Mouse (Mus musculus) myocyte (in vitro differentiated cells): ENCODE measurements around the gene Wdr18. TPM values are rescaled to one million over a fixed set of nuclear protein-coding genes. Genes with fewer than 3 reads are reported as not detected.

ENCODE experiments used
- H3K27me3 ChIP-seq: one replicate; pipeline ENCODE4 v1.6.1; 2011; ENCODE audit not compliant: control insufficient read depth, insufficient read depth, insufficient read length
- H3K36me3 ChIP-seq: one replicate; pipeline ENCODE4 v1.6.1; 2011; ENCODE audit not compliant: control insufficient read depth, insufficient read depth
- H3K4me2 ChIP-seq: one replicate; pipeline ENCODE4 v1.6.1; 2011; ENCODE audit warnings: low read depth, control low read depth
- H3K4me3 ChIP-seq: one replicate; pipeline ENCODE4 v1.5.1; 2011; ENCODE audit warnings: mild to moderate bottlenecking, control low read depth, moderate library complexity
- H3K79me2 ChIP-seq: one replicate; pipeline ENCODE4 v1.6.1; 2011; ENCODE audit not compliant: control insufficient read depth, insufficient read depth
- H3ac ChIP-seq: one replicate; pipeline ENCODE4 v1.6.1; 2011; ENCODE audit not compliant: control insufficient read depth, insufficient read length
- CEBPB ChIP-seq: IDR thresholded peaks from 2 replicates; pipeline ENCODE4 v1.6.1; 2011; ENCODE audit warnings: mild to moderate bottlenecking, moderate library complexity; ENCODE audit not compliant: poor library complexity, insufficient read depth, severe bottlenecking
- E2F4 ChIP-seq: IDR thresholded peaks from one replicate; pipeline ENCODE4 v1.6.1; 2011; ENCODE audit warnings: mild to moderate bottlenecking, control low read depth, moderate library complexity; ENCODE audit not compliant: insufficient read depth
- MAX ChIP-seq: IDR thresholded peaks from one replicate; pipeline ENCODE4 v1.6.1; 2011; ENCODE audit warnings: low read depth, mild to moderate bottlenecking, control low read depth
- MYOD1 ChIP-seq, 3 experiments: IDR thresholded peaks; one replicate each; pipeline ENCODE4 v1.6.1; 2011; ENCODE audit warnings: control low read depth in 2 of 3, low read depth in 2 of 3, mild to moderate bottlenecking in 2 of 3, moderate library complexity in 1 of 3; ENCODE audit not compliant: insufficient read length in 2 of 3, control insufficient read depth in 1 of 3
- MYOG ChIP-seq, 3 experiments: IDR thresholded peaks; one replicate each; pipeline ENCODE4 v1.6.1; 2011; ENCODE audit warnings: control low read depth in 2 of 3, low read depth in 2 of 3, mild to moderate bottlenecking in 2 of 3; ENCODE audit not compliant: insufficient read length in 2 of 3, control insufficient read depth in 1 of 3, insufficient read depth in 1 of 3
- POLR2A ChIP-seq: IDR thresholded peaks from one replicate; pipeline ENCODE4 v1.6.1; 2011; ENCODE audit warnings: low read depth, mild to moderate bottlenecking, control low read depth, moderate library complexity; ENCODE audit not compliant: insufficient read length
- POLR2AphosphoS2 ChIP-seq: IDR thresholded peaks from one replicate; pipeline ENCODE4 v1.6.1; 2011; ENCODE audit warnings: low read depth, control low read depth; ENCODE audit not compliant: insufficient read length
- REST ChIP-seq: IDR thresholded peaks from one replicate; pipeline ENCODE4 v1.6.1; 2011; ENCODE audit warnings: mild to moderate bottlenecking, control low read depth, moderate library complexity; ENCODE audit not compliant: insufficient read depth, insufficient read length
- SRF ChIP-seq: IDR thresholded peaks from one replicate; pipeline ENCODE4 v1.6.1; 2011; ENCODE audit warnings: low read depth; ENCODE audit not compliant: control insufficient read depth, insufficient read length
- TCF12 ChIP-seq: IDR thresholded peaks from one replicate; pipeline ENCODE4 v1.6.1; 2011; ENCODE audit warnings: mild to moderate bottlenecking, control low read depth; ENCODE audit not compliant: poor library complexity, insufficient read depth, severe bottlenecking
- TCF3 ChIP-seq: IDR thresholded peaks from one replicate; pipeline ENCODE4 v1.6.1; 2011; ENCODE audit warnings: low read depth, control low read depth; ENCODE audit not compliant: insufficient read length
- USF1 ChIP-seq: IDR thresholded peaks from one replicate; pipeline ENCODE4 v1.6.1; 2011; ENCODE audit warnings: low read depth, mild to moderate bottlenecking, control low read depth, moderate library complexity
- polyA plus RNA-seq: library from polyadenylated mRNA; unstranded; fragments of >200 nt; fragmentation: generic; extraction: Trizol; gene quantifications from one replicate; pipeline ENCODE4 v1.2.1, GENCODE M21; 2012; ENCODE audit warnings: missing spikeins

Gene Wdr18
- polyA plus RNA-seq, 1 experiment, result 35.1 TPM

DNA sequence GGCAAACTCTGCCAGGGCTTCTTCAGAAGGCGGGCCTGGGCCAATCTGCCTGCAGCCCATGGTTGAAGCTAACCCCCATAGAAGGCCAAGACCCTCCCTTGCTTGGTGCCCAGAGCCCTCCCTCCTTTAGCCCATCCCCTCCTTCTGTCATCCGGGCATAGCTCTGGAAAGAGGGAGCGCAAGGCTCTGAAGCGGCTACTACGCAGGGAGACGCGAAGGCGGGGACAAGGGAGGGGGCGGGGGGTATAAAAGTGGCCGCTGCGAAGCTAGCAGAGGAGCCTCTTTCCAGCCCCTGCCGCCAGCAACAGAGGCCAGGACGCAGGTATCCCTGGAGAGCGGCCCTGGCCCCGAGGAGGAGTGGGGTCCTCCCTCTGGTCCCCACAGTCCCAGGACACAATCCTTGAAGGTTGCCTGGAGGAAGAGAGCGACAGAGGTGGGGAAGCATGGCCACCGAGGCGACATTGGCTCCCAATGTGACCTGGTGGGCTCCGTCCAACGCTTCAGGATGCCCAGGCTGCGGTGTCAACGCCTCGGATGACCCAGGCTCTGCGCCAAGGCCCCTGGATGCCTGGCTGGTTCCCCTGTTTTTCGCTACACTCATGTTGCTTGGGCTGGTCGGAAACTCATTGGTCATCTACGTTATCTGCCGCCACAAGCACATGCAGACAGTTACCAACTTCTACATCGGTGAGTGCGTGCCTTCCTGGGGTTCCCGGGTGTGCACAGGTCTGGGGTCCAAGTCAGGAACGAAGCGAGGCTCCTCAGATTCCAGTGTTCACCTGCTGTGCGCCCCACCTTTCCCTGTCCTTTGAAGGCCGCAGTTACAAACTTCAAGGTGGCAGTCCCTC is 41.5 kb upstream of the Wdr18 start:
- no peak overlapping the region for H3K4me2 ChIP-seq
- H3K27me3 ChIP-seq, result peaks cover 32% of the 10 kb centered on the region
- TF ChIP-seq E2F4 (no peak), MAX (no peak), REST (no peak), POLR2AphosphoS2 (no peak), SRF (no peak), TCF12 (no peak), MYOD1 (IDR thresholded peaks at IDR 0.05; ENCODE audit: control insufficient read depth in 1 of 3, insufficient read length in 2 of 3, low read depth in 2 of 3) (no peak), MYOG (IDR thresholded peaks at IDR 0.05; ENCODE audit: control insufficient read depth in 1 of 3, insufficient read depth in 1 of 3, insufficient read length in 2 of 3, low read depth in 2 of 3) (no peak), POLR2A (no peak), USF1 (no peak), CEBPB (no peak), TCF3 (no peak)
- H3K36me3 ChIP-seq, result no peaks in the 10 kb centered on the region
- no peak overlapping the region for H3ac ChIP-seq
- H3K79me2 ChIP-seq, result peaks cover 16% of the 10 kb centered on the region
- H3K4me3 ChIP-seq, result peak overlapping the region; percentile 84

DNA sequence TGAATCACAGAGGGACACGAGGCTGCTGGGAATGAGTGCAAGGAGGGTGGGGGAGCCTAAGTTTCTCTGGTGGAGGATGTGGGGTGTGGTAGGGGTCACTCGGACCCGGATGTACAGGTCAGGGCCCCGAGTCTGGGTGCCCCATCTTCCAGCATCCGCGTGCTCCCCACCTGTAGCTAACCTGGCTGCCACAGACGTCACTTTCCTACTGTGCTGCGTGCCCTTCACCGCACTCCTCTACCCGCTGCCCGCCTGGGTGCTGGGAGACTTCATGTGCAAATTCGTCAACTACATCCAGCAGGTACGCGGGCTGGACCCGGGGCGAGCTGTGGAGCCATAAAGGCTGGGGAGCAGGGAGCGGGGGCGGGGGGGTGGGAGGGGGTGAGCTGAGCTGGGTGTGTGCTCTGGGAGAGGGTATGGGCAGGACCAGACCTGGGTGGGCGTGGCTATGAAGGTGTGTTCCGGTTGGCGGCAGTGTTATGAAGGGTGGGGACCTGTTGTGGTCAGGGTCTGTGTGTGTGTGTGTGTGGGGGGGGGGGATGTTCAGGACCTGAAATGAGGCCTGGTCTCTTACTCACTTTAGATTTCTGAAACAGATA is 40.6 kb upstream of the Wdr18 start:
- Histone ChIP-seq H3K4me2 (no peak overlapping the region), H3K79me2 (peaks cover 16% of the 10 kb centered on the region), H3K4me3 (no peak overlapping the region), H3K27me3 (peaks cover 32% of the 10 kb centered on the region), H3K36me3 (no peaks in the 10 kb centered on the region), H3ac (no peak overlapping the region)
- no peak for TF ChIP-seq MYOD1 (IDR thresholded peaks at IDR 0.05; ENCODE audit: control insufficient read depth in 1 of 3, insufficient read length in 2 of 3, low read depth in 2 of 3)
- TF ChIP-seq SRF, result no peak
- no peak for TF ChIP-seq MYOG (IDR thresholded peaks at IDR 0.05; ENCODE audit: control insufficient read depth in 1 of 3, insufficient read depth in 1 of 3, insufficient read length in 2 of 3, low read depth in 2 of 3)
- no peak for TF ChIP-seq TCF3
- no peak for TF ChIP-seq TCF12
- no peak for TF ChIP-seq POLR2AphosphoS2
- no peak for TF ChIP-seq E2F4
- TF ChIP-seq MAX, result no peak
- TF ChIP-seq CEBPB, result no peak
- TF ChIP-seq POLR2A, result no peak
- TF ChIP-seq USF1, result no peak
- no peak for TF ChIP-seq REST

- no peak overlapping the region for H3K4me2 ChIP-seq
- peaks cover 14% of the 10 kb centered on the region for H3K79me2 ChIP-seq
- no peak overlapping the region for H3ac ChIP-seq
- H3K4me3 ChIP-seq, result no peak overlapping the region
- peaks cover 32% of the 10 kb centered on the region for H3K27me3 ChIP-seq
- TF ChIP-seq MYOG (IDR thresholded peaks at IDR 0.05; ENCODE audit: control insufficient read depth in 1 of 3, insufficient read depth in 1 of 3, insufficient read length in 2 of 3, low read depth in 2 of 3) (no peak), SRF (no peak), REST (no peak), MYOD1 (IDR thresholded peaks at IDR 0.05; ENCODE audit: control insufficient read depth in 1 of 3, insufficient read length in 2 of 3, low read depth in 2 of 3) (no peak), TCF3 (no peak), E2F4 (no peak), USF1 (no peak), TCF12 (no peak)
- H3K36me3 ChIP-seq, result no peaks in the 10 kb centered on the region
Observed at GRCm38 (mm10) chr10:79920056-79920890, 39.7 kb upstream of the Wdr18 start.

DNA sequence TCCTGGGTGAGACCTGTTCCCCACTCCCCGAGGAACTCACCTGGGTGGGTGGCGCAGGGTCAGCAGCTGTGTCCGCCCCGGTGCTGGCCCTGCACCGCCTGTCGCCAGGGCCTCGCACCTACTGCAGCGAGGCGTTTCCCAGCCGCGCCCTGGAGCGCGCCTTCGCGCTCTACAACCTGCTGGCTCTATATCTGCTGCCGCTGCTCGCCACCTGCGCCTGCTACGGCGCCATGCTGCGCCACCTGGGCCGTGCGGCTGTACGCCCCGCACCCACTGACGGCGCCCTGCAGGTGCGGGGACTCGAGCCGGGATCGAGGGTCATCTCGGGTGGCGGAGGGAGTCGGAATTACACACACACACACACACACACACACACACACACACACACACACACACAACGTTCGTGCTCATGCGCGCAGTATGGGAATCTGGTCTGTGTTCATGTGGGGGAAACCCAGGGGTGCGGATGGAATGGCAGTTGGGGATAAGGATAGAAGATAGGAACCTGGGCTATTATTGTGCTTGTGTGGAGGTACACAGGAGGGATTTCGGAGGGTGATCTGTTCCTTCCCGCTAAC is 38.9 kb upstream of the Wdr18 start, which contains the start of gene R3hdm4:
R3hdm4 (minus strand) TSS at position 251 of the 578 bp plus-strand sequence.
- Histone ChIP-seq H3K27me3 (peaks cover 32% of the 10 kb centered on the region), H3ac (no peak within 1 kb of the TSS), H3K4me2 (no peak within 1 kb of the TSS), H3K4me3 (no peak within 1 kb of the TSS), H3K79me2 (peaks cover 6% of the 10 kb centered on the region), H3K36me3 (no peaks in the 10 kb centered on the region)
- TF ChIP-seq MYOG (IDR thresholded peaks at IDR 0.05; ENCODE audit: control insufficient read depth in 1 of 3, insufficient read depth in 1 of 3, insufficient read length in 2 of 3, low read depth in 2 of 3) (no peak), MYOD1 (IDR thresholded peaks at IDR 0.05; ENCODE audit: control insufficient read depth in 1 of 3, insufficient read length in 2 of 3, low read depth in 2 of 3) (no peak), SRF (no peak), TCF3 (no peak), USF1 (no peak), POLR2AphosphoS2 (no peak), CEBPB (no peak), MAX (no peak), TCF12 (no peak), POLR2A (no peak), E2F4 (no peak), REST (no peak)
